Mouse (Mus musculus): ENCODE measurements around the gene Ppfia2. TPM values are rescaled to one million over a fixed set of nuclear protein-coding genes. Genes with fewer than 3 reads are reported as not detected.
A peak's percentile ranks its signal among the peaks of the same experiment; 100 is the strongest.

Gene Ppfia2
- polyA plus RNA-seq, 1 experiment from 2014 or later = 0.99 TPM

DNA sequence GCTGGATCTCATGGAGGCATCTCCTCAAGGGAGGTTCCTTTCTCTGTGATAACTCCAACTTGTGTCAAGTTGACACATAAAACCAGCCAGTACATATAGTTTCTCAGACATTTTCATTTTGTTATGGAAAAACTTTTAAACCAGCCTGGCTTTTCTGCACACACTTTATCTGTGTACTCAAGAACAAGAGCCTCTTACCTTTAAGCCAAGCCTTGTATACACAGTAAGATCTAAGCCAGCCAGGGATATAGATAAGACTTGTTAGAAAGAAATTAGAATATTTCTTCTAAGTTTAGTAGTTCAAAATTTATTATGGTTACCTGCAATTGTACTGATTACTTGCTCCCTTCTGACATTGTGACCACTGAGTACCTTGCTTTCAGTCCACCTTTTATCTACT lies 444.1 kb downstream of the Ppfia2 start:
- H3K4me1 ChIP-seq (replicated peaks; ENCODE audit: control insufficient read depth, insufficient read depth, low read length) = no peaks in the 10 kb centered on the region
- H3K36me3 ChIP-seq (ENCODE audit: control insufficient read depth, insufficient read depth, low read length) = no peaks in the 10 kb centered on the region
- H3K4me3 ChIP-seq (ENCODE audit: low read depth, low read length) = no peak overlapping the region
- DNase-seq (ENCODE audit: low spot score) (no peak), ATAC-seq (replicated peaks; ENCODE audit: low FRiP score, low TSS enrichment, low read depth) (no peak)
- H3K4me2 ChIP-seq (ENCODE audit: low read length) = no peak overlapping the region
- H3K27ac ChIP-seq (ENCODE audit: low read depth) = no peak overlapping the region
- H3K9me3 ChIP-seq (ENCODE audit: control insufficient read depth, low read length) = 0 out of 2 replicates have a peak, but pooled peaks cover 2% of the 10 kb centered on the region
- no peak overlapping the region for H3K9ac ChIP-seq (ENCODE audit: low read length)
- H3K27me3 ChIP-seq (replicated peaks; ENCODE audit: control insufficient read depth, insufficient read depth, low read length) = no peaks in the 10 kb centered on the region

DNA sequence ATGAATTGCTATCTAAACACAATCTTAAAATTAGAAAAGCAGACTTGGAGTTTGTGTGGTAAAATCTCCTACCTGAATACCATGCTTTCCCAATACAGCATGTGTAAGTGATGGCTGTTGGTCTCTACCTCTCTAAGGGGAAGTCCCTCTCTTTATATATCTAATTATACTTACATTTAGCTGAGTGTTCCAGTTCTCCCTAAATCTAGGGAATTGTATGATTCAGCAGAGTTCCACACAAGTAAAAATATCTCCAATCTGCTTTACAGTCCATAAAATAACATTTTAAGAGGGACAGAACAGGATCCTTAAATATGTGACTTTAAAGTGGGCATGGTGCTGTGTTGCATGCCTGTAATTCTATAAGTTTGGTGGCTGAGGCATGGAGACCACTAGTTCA lies 444.7 kb downstream of the Ppfia2 start:
- ATAC-seq (replicated peaks; ENCODE audit: low FRiP score, low TSS enrichment, low read depth) (no peak), DNase-seq (ENCODE audit: low spot score) (no peak)
- Histone ChIP-seq H3K27me3 (replicated peaks; ENCODE audit: control insufficient read depth, insufficient read depth, low read length) (no peaks in the 10 kb centered on the region), H3K9ac (ENCODE audit: low read length) (no peak overlapping the region), H3K4me3 (ENCODE audit: low read depth, low read length) (no peak overlapping the region), H3K27ac (ENCODE audit: low read depth) (no peak overlapping the region), H3K9me3 (ENCODE audit: control insufficient read depth, low read length) (0 out of 2 replicates have a peak, but pooled peaks cover 2% of the 10 kb centered on the region), H3K36me3 (ENCODE audit: control insufficient read depth, insufficient read depth, low read length) (no peaks in the 10 kb centered on the region), H3K4me2 (ENCODE audit: low read length) (no peak overlapping the region), H3K4me1 (replicated peaks; ENCODE audit: control insufficient read depth, insufficient read depth, low read length) (no peaks in the 10 kb centered on the region)

DNA sequence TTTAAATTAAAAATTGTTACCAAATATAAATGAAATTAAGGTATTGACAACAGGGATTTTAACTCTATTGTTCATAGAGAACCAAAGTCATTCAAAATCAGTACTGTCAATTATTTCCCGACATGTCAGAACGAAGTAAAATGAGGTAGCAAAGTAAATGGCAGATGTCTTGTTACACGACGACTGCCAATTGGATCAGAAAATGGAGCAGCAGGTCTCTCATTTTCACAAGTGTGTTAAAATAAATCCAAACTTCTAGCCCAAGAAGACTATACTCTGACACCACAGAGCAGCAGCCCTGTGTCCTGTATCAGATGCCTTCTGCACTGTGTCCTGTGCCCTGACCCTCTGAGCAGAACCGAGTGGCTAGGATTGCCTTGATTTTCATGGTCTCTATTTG lies 454.2 kb downstream of the Ppfia2 start:
- DNase-seq (ENCODE audit: low spot score) = no peak
- H3K4me2 ChIP-seq (ENCODE audit: low read length) = no peak overlapping the region
- no peak overlapping the region for H3K4me3 ChIP-seq (ENCODE audit: low read depth, low read length)
- no peaks in the 10 kb centered on the region for H3K4me1 ChIP-seq (replicated peaks; ENCODE audit: control insufficient read depth, insufficient read depth, low read length)
- H3K9me3 ChIP-seq (ENCODE audit: control insufficient read depth, low read length) = no peaks in the 10 kb centered on the region
- H3K36me3 ChIP-seq (ENCODE audit: control insufficient read depth, insufficient read depth, low read length) = no peaks in the 10 kb centered on the region
- H3K9ac ChIP-seq (ENCODE audit: low read length) = no peak overlapping the region
- no peak for ATAC-seq (replicated peaks; ENCODE audit: low FRiP score, low TSS enrichment, low read depth)
- H3K27me3 ChIP-seq (replicated peaks; ENCODE audit: control insufficient read depth, insufficient read depth, low read length) = no peaks in the 10 kb centered on the region
- WGBS = 91% methylated on average over 5 of the region's 5 CpGs
- no peak overlapping the region for H3K27ac ChIP-seq (ENCODE audit: low read depth)

DNA sequence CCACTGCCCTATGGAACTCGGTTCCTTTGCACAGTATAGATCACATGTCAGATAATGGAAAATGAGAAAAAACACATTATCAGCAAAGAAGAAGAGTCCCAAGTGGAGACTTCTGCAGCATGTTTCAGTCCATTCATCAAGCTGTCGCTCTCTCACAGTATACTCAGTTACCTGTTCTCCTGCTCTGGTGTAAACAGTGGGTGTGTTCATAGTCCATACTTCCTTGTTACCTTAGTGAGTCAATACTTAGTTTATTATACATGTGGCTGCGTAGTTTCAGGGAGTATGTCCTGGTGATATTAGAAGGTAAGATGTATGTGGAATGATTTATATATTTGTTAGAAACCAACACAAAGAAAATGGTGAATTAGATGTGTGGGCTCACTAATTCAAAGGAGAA lies 454.7 kb downstream of the Ppfia2 start:
- Histone ChIP-seq H3K4me2 (ENCODE audit: low read length) (no peak overlapping the region), H3K9me3 (ENCODE audit: control insufficient read depth, low read length) (no peaks in the 10 kb centered on the region), H3K4me3 (ENCODE audit: low read depth, low read length) (no peak overlapping the region), H3K36me3 (ENCODE audit: control insufficient read depth, insufficient read depth, low read length) (no peaks in the 10 kb centered on the region), H3K4me1 (replicated peaks; ENCODE audit: control insufficient read depth, insufficient read depth, low read length) (no peaks in the 10 kb centered on the region), H3K27me3 (replicated peaks; ENCODE audit: control insufficient read depth, insufficient read depth, low read length) (no peaks in the 10 kb centered on the region), H3K9ac (ENCODE audit: low read length) (no peak overlapping the region), H3K27ac (ENCODE audit: low read depth) (no peak overlapping the region)
- no peak; the same call in 1 of the 2 replicates for ATAC-seq (replicated peaks; ENCODE audit: low FRiP score, low TSS enrichment, low read depth)
- 79% methylated on average over 3 of the region's 3 CpGs for WGBS
- DNase-seq (ENCODE audit: low spot score) = no peak

DNA sequence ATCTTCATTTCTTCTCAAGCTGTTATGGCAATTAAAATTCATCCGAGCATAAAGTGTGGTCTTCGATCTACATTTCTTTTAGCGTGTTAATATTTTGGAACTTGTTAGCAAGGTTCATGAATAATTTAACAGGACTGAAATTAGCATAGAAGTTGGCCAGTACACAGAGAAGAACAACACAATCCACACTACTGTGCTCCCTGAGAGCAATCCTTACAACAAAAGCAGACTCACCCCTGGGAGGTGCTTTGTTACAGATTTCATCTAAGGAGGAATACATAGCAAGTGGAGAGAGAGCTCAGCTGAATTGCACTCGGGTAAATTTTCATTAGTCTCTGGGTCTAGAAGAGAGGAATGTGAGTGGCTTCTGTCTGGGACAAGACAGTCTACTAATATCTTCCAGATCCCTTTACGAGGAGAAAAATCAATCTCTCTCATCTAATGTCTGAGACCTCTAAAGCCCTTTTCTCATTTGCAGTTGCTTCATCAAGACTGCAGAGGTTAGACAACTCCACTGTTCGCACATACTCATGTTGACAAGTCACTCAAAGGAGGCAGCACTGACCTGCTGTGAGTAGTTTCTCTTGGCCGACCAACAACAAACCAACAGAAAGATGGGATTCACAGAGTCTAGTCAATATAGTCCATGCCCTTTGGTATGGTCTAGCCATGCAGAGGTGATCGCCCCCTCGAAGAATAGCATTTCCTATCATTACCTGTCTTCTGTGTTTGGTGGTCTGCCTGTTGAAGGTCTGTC lies 458.6 kb downstream of the Ppfia2 start:
- Histone ChIP-seq H3K27ac (ENCODE audit: low read depth) (no peak overlapping the region), H3K36me3 (ENCODE audit: control insufficient read depth, insufficient read depth, low read length) (no peaks in the 10 kb centered on the region), H3K4me3 (ENCODE audit: low read depth, low read length) (no peak overlapping the region), H3K4me1 (replicated peaks; ENCODE audit: control insufficient read depth, insufficient read depth, low read length) (no peaks in the 10 kb centered on the region), H3K4me2 (ENCODE audit: low read length) (no peak overlapping the region), H3K27me3 (replicated peaks; ENCODE audit: control insufficient read depth, insufficient read depth, low read length) (no peaks in the 10 kb centered on the region), H3K9ac (ENCODE audit: low read length) (no peak overlapping the region), H3K9me3 (ENCODE audit: control insufficient read depth, low read length) (no peaks in the 10 kb centered on the region)
- WGBS = 80% methylated on average over 9 of the region's 9 CpGs
- ATAC-seq (replicated peaks; ENCODE audit: low FRiP score, low TSS enrichment, low read depth) = no peak
- no peak for DNase-seq (ENCODE audit: low spot score)

DNA sequence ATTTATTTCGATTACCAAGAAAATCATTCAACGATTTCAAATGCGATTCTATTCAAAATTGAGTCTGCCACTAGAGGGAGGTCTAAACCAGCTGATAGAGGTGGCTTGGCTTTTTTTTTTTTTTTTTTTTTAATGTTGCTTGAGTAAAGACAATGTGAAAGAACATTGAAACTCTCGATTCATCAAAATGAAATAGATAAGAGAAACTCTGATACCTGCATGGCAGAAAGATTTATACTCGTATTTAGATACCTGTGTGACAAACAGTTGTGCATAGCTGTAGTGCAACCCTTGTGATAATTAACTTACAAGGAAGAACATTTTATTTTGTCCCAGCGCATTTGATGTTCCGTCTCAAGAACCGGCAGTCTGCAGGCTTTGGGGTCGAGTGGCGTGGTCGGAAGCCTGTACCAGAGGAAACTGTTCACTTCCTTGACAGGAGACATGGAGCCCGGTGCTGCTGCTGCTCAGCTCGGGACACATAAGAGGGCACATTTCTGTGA lies 462.5 kb downstream of the Ppfia2 start:
- H3K27me3 ChIP-seq (replicated peaks; ENCODE audit: control insufficient read depth, insufficient read depth, low read length) = no peaks in the 10 kb centered on the region
- H3K27ac ChIP-seq (ENCODE audit: low read depth) = no peak overlapping the region
- H3K4me1 ChIP-seq (replicated peaks; ENCODE audit: control insufficient read depth, insufficient read depth, low read length) = no peaks in the 10 kb centered on the region
- 32% methylated on average over 13 of the region's 13 CpGs for WGBS
- H3K9ac ChIP-seq (ENCODE audit: low read length) = no peak overlapping the region
- H3K4me3 ChIP-seq (ENCODE audit: low read depth, low read length) = peak overlapping the region; percentile 16
- DNase-seq (ENCODE audit: low spot score) (no peak), ATAC-seq (replicated peaks; ENCODE audit: low FRiP score, low TSS enrichment, low read depth) (no peak)
- H3K36me3 ChIP-seq (ENCODE audit: control insufficient read depth, insufficient read depth, low read length) = no peaks in the 10 kb centered on the region
- H3K9me3 ChIP-seq (ENCODE audit: control insufficient read depth, low read length) = no peaks in the 10 kb centered on the region
- peak overlapping the region; percentile 39 for H3K4me2 ChIP-seq (ENCODE audit: low read length)

DNA sequence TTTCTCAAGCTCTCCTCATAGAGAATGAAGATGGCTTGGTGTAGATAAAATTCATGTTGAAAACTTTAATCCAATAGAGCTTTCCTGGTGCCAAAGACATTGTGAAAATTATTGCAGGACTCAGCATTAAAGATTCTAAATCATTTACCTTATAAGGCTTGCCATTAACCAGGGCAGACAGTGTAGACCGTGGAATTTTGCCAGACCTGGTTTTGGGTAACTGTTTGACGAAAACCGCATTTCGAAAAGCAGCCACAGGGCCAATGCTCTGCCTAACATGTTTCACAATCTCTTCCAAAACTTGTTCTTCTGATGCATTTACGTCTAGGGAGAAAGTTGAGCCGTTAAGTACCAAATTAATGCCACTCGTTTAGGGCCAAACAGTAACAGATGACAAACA lies 466.9 kb downstream of the Ppfia2 start:
- Histone ChIP-seq H3K36me3 (ENCODE audit: control insufficient read depth, insufficient read depth, low read length) (no peaks in the 10 kb centered on the region), H3K27ac (ENCODE audit: low read depth) (no peak overlapping the region), H3K9me3 (ENCODE audit: control insufficient read depth, low read length) (no peaks in the 10 kb centered on the region), H3K4me2 (ENCODE audit: low read length) (no peak overlapping the region), H3K27me3 (replicated peaks; ENCODE audit: control insufficient read depth, insufficient read depth, low read length) (no peaks in the 10 kb centered on the region), H3K4me3 (ENCODE audit: low read depth, low read length) (no peak overlapping the region), H3K9ac (ENCODE audit: low read length) (no peak overlapping the region), H3K4me1 (replicated peaks; ENCODE audit: control insufficient read depth, insufficient read depth, low read length) (no peaks in the 10 kb centered on the region)
- 70% methylated on average over 7 of the region's 7 CpGs for WGBS
- DNase-seq (ENCODE audit: low spot score) (no peak), ATAC-seq (replicated peaks; ENCODE audit: low FRiP score, low TSS enrichment, low read depth) (no peak)

DNA sequence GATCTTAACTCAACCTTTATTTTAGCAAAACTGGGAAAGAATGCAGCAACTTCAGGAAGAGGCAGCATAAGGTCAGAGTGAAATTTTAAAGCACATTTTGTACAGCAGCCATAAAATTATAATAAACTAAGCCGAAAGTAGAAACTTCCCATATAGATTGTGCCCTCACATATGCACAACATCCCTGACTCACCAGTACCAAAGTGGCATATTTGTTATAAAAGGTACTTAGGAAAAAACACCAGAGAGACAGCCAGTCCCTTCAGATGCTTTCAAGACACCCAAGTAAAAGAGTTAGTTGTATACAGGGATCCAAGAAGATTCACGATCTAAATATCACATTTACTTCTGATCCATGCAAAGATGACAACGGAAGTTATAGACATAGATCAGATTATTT lies 468.7 kb downstream of the Ppfia2 start:
- no peak overlapping the region for H3K4me2 ChIP-seq (ENCODE audit: low read length)
- H3K4me3 ChIP-seq (ENCODE audit: low read depth, low read length) = no peak overlapping the region
- no peaks in the 10 kb centered on the region for H3K36me3 ChIP-seq (ENCODE audit: control insufficient read depth, insufficient read depth, low read length)
- H3K27ac ChIP-seq (ENCODE audit: low read depth) = no peak overlapping the region
- no peaks in the 10 kb centered on the region for H3K27me3 ChIP-seq (replicated peaks; ENCODE audit: control insufficient read depth, insufficient read depth, low read length)
- no peak overlapping the region for H3K9ac ChIP-seq (ENCODE audit: low read length)
- no peaks in the 10 kb centered on the region for H3K9me3 ChIP-seq (ENCODE audit: control insufficient read depth, low read length)
- 81% methylated on average over 3 of the region's 3 CpGs for WGBS
- ATAC-seq (replicated peaks; ENCODE audit: low FRiP score, low TSS enrichment, low read depth) = no peak
- DNase-seq (ENCODE audit: low spot score) = no peak
- no peaks in the 10 kb centered on the region for H3K4me1 ChIP-seq (replicated peaks; ENCODE audit: control insufficient read depth, insufficient read depth, low read length)

DNA sequence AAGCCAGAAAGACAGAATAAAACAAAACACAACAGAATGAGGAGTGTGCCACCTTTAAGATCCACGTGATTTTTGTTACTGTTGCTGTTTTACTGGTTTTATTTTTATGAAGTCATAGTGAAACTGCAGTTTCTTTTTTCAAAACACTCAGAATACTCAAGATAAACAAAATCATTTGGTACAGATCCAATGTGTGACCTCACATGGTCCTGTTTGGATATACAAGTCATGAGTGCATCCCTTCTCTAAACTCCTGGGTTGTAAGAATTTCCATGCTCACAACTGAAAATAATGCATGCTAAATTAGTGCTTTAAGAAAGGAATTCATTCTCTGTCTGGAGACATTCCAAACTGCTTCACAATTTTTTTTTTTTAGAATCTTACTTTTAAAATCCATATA lies 469.3 kb downstream of the Ppfia2 start:
- ATAC-seq (replicated peaks; ENCODE audit: low FRiP score, low TSS enrichment, low read depth) = no peak
- no peak overlapping the region for H3K27ac ChIP-seq (ENCODE audit: low read depth)
- no peak for DNase-seq (ENCODE audit: low spot score)
- no peak overlapping the region for H3K9ac ChIP-seq (ENCODE audit: low read length)
- no peak overlapping the region for H3K4me3 ChIP-seq (ENCODE audit: low read depth, low read length)
- H3K4me1 ChIP-seq (replicated peaks; ENCODE audit: control insufficient read depth, insufficient read depth, low read length) = no peaks in the 10 kb centered on the region
- no peak overlapping the region for H3K4me2 ChIP-seq (ENCODE audit: low read length)
- WGBS = 52% methylated on average over 1 of the region's 1 CpGs
- no peaks in the 10 kb centered on the region for H3K36me3 ChIP-seq (ENCODE audit: control insufficient read depth, insufficient read depth, low read length)
- no peaks in the 10 kb centered on the region for H3K27me3 ChIP-seq (replicated peaks; ENCODE audit: control insufficient read depth, insufficient read depth, low read length)
- H3K9me3 ChIP-seq (ENCODE audit: control insufficient read depth, low read length) = no peaks in the 10 kb centered on the region

Data from intestine, embryonic 14.5 days (tissue).